Mouse (Mus musculus) left cerebral cortex, adult 11 months (tissue): ENCODE data around the gene Cant1.

Experiments used
- DNase-seq: peaks from one replicate; pipeline ENCODE4 v3.0.0; 2022; ENCODE audit warnings: low spot score

The Cant1 gene

GRCm38 (mm10) chr11:118374506-118374905 lies 44.4 kb downstream of the Cant1 start:
- DNase-seq, result no peak

GRCm38 (mm10) chr11:118372641-118373040 lies 46.2 kb downstream of the Cant1 start:
- no peak for DNase-seq

- DNase-seq, result no peak
Observed at GRCm38 (mm10) chr11:118371876-118372275, 47.0 kb downstream of the Cant1 start.

DNA sequence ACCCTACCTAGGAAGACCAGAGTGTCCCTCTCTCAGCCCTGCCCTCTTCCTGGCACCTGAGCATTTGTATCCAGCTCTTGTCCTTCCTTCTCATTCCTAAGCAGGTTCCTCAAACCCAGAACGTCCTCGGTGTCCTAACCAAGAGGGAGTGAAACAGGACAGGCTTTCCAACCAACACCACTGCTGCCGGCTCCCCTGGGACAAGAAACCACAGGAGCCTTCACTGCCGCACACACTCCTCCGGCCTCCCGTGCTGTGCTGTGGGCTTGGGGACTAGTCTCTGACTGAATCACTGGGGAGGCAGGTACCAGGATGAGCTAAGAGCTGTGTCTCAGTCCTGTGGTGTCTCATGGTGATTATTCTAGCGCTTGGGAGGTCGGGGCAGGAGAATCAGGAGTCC lies 49.2 kb downstream of the Cant1 start:
- DNase-seq, result no peak

DNA sequence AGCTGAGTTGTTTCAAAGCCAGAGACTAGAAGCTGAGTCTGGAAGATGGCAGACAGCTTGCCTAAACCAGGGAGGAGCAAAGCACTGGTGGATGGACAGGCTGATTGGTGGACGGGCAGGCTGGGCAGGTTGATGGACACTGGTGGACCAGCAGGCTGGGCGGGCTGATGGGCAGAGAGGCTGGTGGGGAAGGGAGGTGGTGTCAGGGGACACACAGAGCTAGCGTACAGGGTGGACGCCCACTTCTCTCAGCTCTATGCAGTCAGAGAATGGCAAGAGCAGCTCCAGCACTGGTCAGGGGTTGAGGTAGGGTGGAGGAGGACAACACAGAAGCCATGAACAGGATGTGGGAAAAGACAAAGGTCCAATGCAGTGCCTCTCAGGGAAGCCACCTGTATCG lies 49.6 kb downstream of the Cant1 start:
- no peak for DNase-seq

DNA sequence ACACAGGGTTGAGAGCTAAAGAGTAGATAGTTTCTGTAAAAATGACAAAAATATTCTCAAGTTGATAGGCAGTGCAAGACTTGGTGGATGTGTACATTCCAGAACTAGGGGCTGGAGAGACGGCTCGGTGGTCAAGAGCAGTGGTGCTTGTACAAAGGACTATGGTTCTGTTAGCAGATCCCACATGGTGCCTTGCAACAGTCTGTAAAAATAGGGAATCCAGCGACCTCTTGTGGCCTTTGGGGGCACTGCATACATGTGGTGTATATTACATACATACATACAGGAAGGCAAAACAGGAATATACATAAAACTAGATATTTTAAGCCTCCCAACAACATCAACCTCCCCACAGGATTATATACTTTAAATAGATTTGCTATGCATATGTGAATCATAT lies 50.6 kb downstream of the Cant1 start:
- DNase-seq, result no peak

DNA sequence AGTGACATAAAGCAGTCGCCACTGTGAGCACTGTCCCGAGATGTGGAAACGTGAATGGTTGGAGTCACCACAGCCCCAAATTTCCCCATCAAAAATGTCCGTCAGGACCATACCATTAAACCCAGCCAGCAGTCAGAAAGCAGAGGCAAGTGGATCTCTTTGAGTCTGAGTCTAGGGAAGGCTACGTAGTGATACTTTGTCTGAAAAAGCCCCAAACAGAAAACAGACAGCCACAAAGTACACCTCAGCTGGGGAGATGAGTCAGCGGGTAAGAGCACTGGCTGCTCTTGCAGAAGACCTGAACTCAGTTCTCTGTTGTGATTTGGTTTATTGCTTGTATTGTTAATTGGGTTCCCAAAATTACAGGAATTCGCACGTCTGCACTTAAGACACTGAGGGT lies 52.3 kb downstream of the Cant1 start:
- DNase-seq, result no peak

DNA sequence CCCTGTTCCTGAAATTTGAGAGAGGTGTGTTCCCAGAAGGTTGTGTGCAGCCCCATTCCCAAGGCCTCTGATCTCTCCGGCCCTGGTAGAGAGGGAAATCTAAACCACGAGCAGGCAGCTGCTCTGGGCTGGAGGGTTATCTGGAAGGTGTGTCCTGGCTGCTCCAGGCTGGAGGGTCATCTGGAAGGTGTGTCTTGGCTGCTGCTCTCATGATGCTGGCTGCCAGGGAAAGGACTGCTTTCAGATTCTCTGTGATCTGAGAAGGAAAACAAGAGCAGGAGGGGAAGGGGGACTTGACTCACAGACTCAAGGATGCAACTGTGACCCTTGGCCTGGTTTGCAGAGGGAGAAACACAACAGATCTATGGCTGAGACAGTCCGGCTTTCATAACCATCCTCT lies 52.8 kb downstream of the Cant1 start:
- DNase-seq, result no peak

DNA sequence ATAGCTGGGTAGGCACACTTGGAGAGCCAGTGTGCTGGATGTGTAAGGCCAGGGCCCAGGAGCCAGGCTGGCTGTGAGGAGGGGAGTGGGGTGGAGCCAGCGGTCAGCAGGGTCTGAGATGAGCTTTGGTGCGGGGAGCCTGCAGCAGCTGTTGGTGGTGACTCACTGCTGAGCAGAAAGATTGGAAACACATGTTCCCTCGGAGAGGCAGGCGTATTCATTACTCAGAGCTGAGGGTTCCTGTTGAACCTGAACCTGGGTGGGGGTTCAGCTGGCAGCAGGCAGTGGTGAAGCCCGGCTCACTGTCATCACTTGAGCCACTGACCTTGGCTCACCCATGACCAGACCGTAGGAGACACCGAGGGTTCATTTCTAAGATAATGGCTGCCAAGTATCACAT lies 53.7 kb downstream of the Cant1 start:
- DNase-seq, result no peak

GRCm38 (mm10) chr11:118364021-118364420 lies 54.9 kb downstream of the Cant1 start:
- no peak for DNase-seq

DNA sequence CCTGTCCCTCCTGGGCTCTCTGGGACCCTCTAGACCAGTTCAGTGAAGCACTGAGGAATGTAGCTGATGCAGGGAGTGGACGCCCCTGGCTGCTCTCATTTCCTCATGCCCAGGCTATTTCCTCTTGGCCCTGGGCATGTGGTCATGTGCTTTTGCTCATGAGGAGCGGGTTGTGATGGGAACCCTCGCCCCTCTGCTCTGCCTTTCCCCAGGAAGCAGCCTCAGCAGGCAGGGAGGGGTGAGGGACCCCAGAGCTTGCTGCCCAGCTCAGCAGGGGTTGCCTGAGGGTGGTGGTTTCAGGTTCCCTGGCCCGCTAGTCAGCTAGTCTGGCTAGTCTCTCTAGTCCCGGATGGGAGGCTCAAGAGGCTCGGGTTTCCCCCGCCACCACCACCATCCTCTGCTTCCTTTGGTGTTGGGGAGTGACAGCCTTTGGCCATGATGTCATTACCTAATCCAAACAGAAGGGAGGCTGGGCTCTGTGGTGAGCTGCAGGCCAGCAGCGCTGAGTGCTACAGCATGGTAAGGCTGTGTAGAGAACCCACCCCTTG lies 55.8 kb downstream of the Cant1 start:
- no peak for DNase-seq

GRCm38 (mm10) chr11:118362501-118362900 lies 56.4 kb downstream of the Cant1 start:
- no peak for DNase-seq

GRCm38 (mm10) chr11:118360907-118361341 lies 58.0 kb downstream of the Cant1 start:
- no peak for DNase-seq

DNA sequence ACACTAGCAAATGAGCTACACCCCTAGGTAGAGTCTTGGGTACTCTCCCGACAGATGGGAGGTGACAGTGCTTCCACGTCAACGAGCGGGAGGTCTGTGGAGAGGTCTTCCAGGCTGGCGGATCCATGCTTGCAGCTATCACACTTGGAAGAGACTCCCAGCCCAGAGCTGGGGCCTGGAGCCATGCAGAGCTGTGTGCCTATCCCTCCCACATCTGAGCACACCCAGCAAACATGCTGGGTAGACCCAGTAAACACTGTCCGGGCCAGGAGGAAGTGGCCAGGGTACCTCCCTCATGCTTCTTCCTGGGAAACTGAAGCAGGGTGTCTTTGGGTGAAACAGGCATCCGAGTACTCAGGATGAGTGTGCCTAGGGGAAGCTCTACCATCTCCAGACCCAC lies 58.4 kb downstream of the Cant1 start:
- no peak for DNase-seq
